Mouse (Mus musculus) testis, adult 2 months (tissue): Measurements from ENCODE around the gene Gcdh. TPM values are rescaled to one million over a fixed set of nuclear protein-coding genes. Genes with fewer than 3 reads are reported as not detected.

Source experiments
- H3K27ac ChIP-seq: fragments of 200-500 bp; 2 replicates; pipeline ENCODE4 v1.5.1; 2012; ENCODE audit warnings: low read depth, low read length; ENCODE audit not compliant: control insufficient read depth, insufficient read depth
- H3K27me3 ChIP-seq: fragments of 200-500 bp; 2 replicates; pipeline ENCODE4 v1.6.1; 2012; ENCODE audit warnings: mild to moderate bottlenecking, low read length, moderate library complexity; ENCODE audit not compliant: control insufficient read depth, insufficient read depth
- H3K36me3 ChIP-seq: fragments of 200-500 bp; 2 replicates; pipeline ENCODE4 v1.6.1; 2012; ENCODE audit warnings: mild to moderate bottlenecking, low read length; ENCODE audit not compliant: control insufficient read depth, insufficient read depth
- H3K4me1 ChIP-seq: fragments of 200-500 bp; 2 replicates; pipeline ENCODE4 v1.6.1; 2012; ENCODE audit warnings: low read length; ENCODE audit not compliant: control insufficient read depth, insufficient read depth
- H3K4me3 ChIP-seq: fragments of 200-500 bp; 2 replicates; pipeline ENCODE4 v1.5.1; 2012; ENCODE audit warnings: low read depth, mild to moderate bottlenecking, low read length, moderate library complexity, mixed read lengths; ENCODE audit not compliant: control insufficient read depth
- CTCF ChIP-seq: fragments of 200-500 bp; IDR thresholded peaks from 2 replicates; pipeline ENCODE4 v1.5.1; 2012; ENCODE audit warnings: low read depth, mild to moderate bottlenecking, inconsistent platforms, low read length, moderate library complexity; ENCODE audit not compliant: control insufficient read depth, insufficient read depth, insufficient replicate concordance
- POLR2A ChIP-seq: fragments of 200-500 bp; IDR thresholded peaks from 2 replicates; pipeline ENCODE4 v1.6.1; 2012; ENCODE audit warnings: low read depth, mild to moderate bottlenecking, inconsistent platforms, low read length, moderate library complexity; ENCODE audit not compliant: control insufficient read depth
- polyA plus RNA-seq: library from polyadenylated mRNA; depleted of rRNA; stranded (reverse); fragments of >200 nt; gene quantifications from 2 replicates; pipeline ENCODE4 v1.2.3, GENCODE M21; 2012

Gene Gcdh
- polyA plus RNA-seq, 1 experiment, result 8.1 TPM

GRCm38 (mm10) chr8:84904351-84904750 is 10.6 kb upstream of the Gcdh start:
- Histone ChIP-seq H3K4me1 (peaks cover 31% of the 10 kb centered on the region), H3K27me3 (no peaks in the 10 kb centered on the region; the same call in 1 of the 2 replicates), H3K36me3 (no peaks in the 10 kb centered on the region), H3K4me3 (peak overlapping the region; percentile 28), H3K27ac (no peak overlapping the region)
- TF ChIP-seq CTCF (no peak), POLR2A (no peak)

- Histone ChIP-seq H3K4me1 (peaks cover 22% of the 10 kb centered on the region), H3K4me3 (peak overlapping the region; percentile 92), H3K27ac (no peak overlapping the region), H3K36me3 (no peaks in the 10 kb centered on the region), H3K27me3 (no peaks in the 10 kb centered on the region; the same call in 1 of the 2 replicates)
- TF ChIP-seq POLR2A, result no peak
- TF ChIP-seq CTCF, result peak; percentile 68
These were observed 9.4 kb upstream of the Gcdh start for GRCm38 (mm10) chr8:84902920-84903661.

- Histone ChIP-seq H3K27ac (no peak overlapping the region), H3K27me3 (no peaks in the 10 kb centered on the region; the same call in 1 of the 2 replicates), H3K36me3 (no peaks in the 10 kb centered on the region), H3K4me3 (peak overlapping the region; percentile 92), H3K4me1 (peaks cover 22% of the 10 kb centered on the region)
- TF ChIP-seq CTCF (no peak), POLR2A (no peak)
These were observed 8.7 kb upstream of the Gcdh start for GRCm38 (mm10) chr8:84902367-84902919.

DNA sequence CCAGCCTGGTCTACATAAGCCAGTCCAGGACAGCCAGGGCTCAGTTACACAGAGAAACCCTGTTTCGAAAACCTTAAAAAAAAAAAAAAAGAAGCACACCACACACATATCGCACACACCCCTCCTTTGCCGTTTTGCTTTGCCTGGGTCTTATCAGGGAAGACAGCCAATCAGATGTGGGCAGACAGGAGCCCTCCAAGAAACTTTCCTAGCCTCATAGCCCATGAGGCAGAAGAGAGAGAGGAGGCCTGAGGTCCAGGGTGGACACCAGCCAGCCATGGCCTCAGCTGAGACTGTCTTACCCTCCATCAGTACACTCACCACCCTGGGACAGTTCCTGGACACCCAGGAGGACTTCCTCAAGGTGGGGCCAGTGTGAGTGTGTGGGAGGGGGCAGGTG is 8.0 kb upstream of the Gcdh start, which contains the start of gene Klf1:
Klf1 (plus strand) TSS at position 177 of the 400 bp plus-strand sequence.
- H3K4me3 ChIP-seq, result peak within 1 kb of the TSS; percentile 92
- no peak within 1 kb of the TSS for H3K27ac ChIP-seq
- no peaks in the 10 kb centered on the region; the same call in 1 of the 2 replicates for H3K27me3 ChIP-seq
- H3K36me3 ChIP-seq, result no peaks in the 10 kb centered on the region
- TF ChIP-seq CTCF (no peak), POLR2A (no peak)
- peaks cover 22% of the 10 kb centered on the region for H3K4me1 ChIP-seq

GRCm38 (mm10) chr8:84901071-84901470 is 7.3 kb upstream of the Gcdh start:
- H3K4me3 ChIP-seq, result no peak overlapping the region
- TF ChIP-seq POLR2A (no peak), CTCF (no peak)
- peaks cover 22% of the 10 kb centered on the region for H3K4me1 ChIP-seq
- no peaks in the 10 kb centered on the region for H3K36me3 ChIP-seq
- no peaks in the 10 kb centered on the region; the same call in 1 of the 2 replicates for H3K27me3 ChIP-seq
- H3K27ac ChIP-seq, result no peak overlapping the region

DNA sequence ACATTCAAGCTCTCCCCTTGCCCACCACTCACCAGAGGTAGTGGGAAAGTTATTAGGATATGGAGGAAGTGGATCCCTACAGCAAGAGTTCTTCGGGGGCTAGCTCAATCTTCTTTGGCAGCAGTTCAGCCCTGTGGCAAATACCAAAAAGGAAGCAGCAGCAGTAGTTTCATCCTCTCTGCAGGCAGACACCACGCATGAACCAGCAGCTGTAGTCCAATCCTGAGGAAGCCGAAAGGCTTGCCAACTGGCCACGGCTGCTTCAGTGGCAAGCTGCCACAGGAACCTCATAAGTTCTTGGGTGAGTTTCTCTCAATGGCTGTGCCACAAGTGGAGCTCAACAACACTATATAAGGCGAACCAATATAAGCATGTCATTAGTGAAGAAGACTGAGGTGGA is 2.2 kb upstream of the Gcdh start:
- Histone ChIP-seq H3K4me3 (no peak overlapping the region), H3K27ac (no peak overlapping the region), H3K27me3 (no peaks in the 10 kb centered on the region), H3K4me1 (peaks cover 11% of the 10 kb centered on the region), H3K36me3 (no peaks in the 10 kb centered on the region)
- TF ChIP-seq CTCF (no peak), POLR2A (no peak)

- Histone ChIP-seq H3K36me3 (no peaks in the 10 kb centered on the region), H3K27ac (no peak overlapping the region), H3K4me1 (peaks cover 11% of the 10 kb centered on the region), H3K4me3 (peak overlapping the region; percentile 83), H3K27me3 (no peaks in the 10 kb centered on the region)
- TF ChIP-seq CTCF (no peak), POLR2A (no peak)
These were observed 570 bp downstream of the Gcdh start for GRCm38 (mm10) chr8:84892993-84893708.
